Mouse (Mus musculus) stomach, postnatal 0 days (tissue): ENCODE results near the gene Snrnp27. TPM values are rescaled to one million over a fixed set of nuclear protein-coding genes. Genes with fewer than 3 reads are reported as not detected.
A peak's percentile ranks its signal among the peaks of the same experiment; 100 is the strongest.

ENCODE experiments used
- ATAC-seq: fragments of 200-750 bp; cut with Nextera tagmentation; 2 replicates; pipeline ENCODE4 v1.8.0; 2017; ENCODE audit not compliant: low FRiP score, low TSS enrichment
- DNase-seq: peaks from one replicate; pipeline ENCODE4 v3.0.0-alpha.2; 2016; ENCODE audit warnings: low spot score
- H3K27ac ChIP-seq: fragments of 300-500 bp; sonication (generic); replicated peaks from 2 replicates; pipeline ENCODE4 v1.5.1; 2014; ENCODE audit warnings: mild to moderate bottlenecking, control low read depth
- H3K27me3 ChIP-seq: fragments of 300-500 bp; sonication (generic); 2 replicates; pipeline ENCODE4 v1.6.1; 2014; ENCODE audit warnings: low read length; ENCODE audit not compliant: control insufficient read depth, insufficient read depth
- H3K36me3 ChIP-seq: fragments of 300-500 bp; sonication (generic); 2 replicates; pipeline ENCODE4 v1.6.1; 2014; ENCODE audit warnings: low read length, mixed read lengths; ENCODE audit not compliant: control insufficient read depth, insufficient read depth
- H3K4me1 ChIP-seq: fragments of 300-500 bp; sonication (generic); replicated peaks from 2 replicates; pipeline ENCODE4 v1.6.1; 2014; ENCODE audit warnings: antibody characterized with exemption; ENCODE audit not compliant: control insufficient read depth, insufficient read depth
- H3K4me2 ChIP-seq: fragments of 300-500 bp; sonication (generic); replicated peaks from 2 replicates; pipeline ENCODE4 v1.6.1; 2014; ENCODE audit warnings: low read depth, mild to moderate bottlenecking, control low read depth, moderate library complexity
- H3K4me3 ChIP-seq: fragments of 300-500 bp; sonication (generic); 2 replicates; pipeline ENCODE4 v1.5.1; 2014; ENCODE audit warnings: low read depth, low read length, control low read depth
- H3K9ac ChIP-seq: fragments of 300-500 bp; sonication (generic); 2 replicates; pipeline ENCODE4 v1.6.1; 2014; ENCODE audit warnings: mild to moderate bottlenecking, low read length, control low read depth, mixed read lengths
- H3K9me3 ChIP-seq: fragments of 300-500 bp; sonication (generic); 2 replicates; pipeline ENCODE4 v1.6.1; 2016; ENCODE audit warnings: low read length; ENCODE audit not compliant: control insufficient read depth
- CTCF ChIP-seq: IDR thresholded peaks from 2 replicates; pipeline ENCODE4 v1.5.1; 2016; ENCODE audit warnings: antibody characterized with exemption, low read depth, mild to moderate bottlenecking, moderate library complexity
- EP300 ChIP-seq: optimal IDR thresholded peaks from 2 replicates; pipeline ENCODE3; 2016; ENCODE audit warnings: antibody characterized with exemption
- WGBS: fragments of 180-500 bp; shearing (Covaris S2); extraction: QIAGEN DNeasy Blood & Tissue Kit; methylation state at CpG from one replicate; pipeline ENCODE4 v1.1.7; 2014; 5-methylcytosine and 5-hydroxymethylcytosine counted together
- polyA plus RNA-seq: library from polyadenylated mRNA; unstranded; fragments of >200 nt; fragmentation: Nextera tagmentation; extraction: Ambion mirVana; gene quantifications from 2 replicates; pipeline ENCODE4 v1.2.1, GENCODE M21; 2015

The Snrnp27 gene
- polyA plus RNA-seq, 1 experiment from 2014 or later, result 90.8 TPM

- Histone ChIP-seq H3K9ac (no peak overlapping the region), H3K4me3 (no peak overlapping the region), H3K36me3 (peaks cover 12% of the 10 kb centered on the region), H3K27ac (no peak overlapping the region), H3K9me3 (no peaks in the 10 kb centered on the region), H3K4me1 (no peaks in the 10 kb centered on the region), H3K27me3 (no peaks in the 10 kb centered on the region), H3K4me2 (no peak overlapping the region)
- TF ChIP-seq EP300, result no peak
- no peak for TF ChIP-seq CTCF
- WGBS, result 74% methylated on average over 3 of the region's 3 CpGs
- ATAC-seq, result no peak
- no peak for DNase-seq
Measured at GRCm38 (mm10) chr6:86658501-86658900, 25.8 kb downstream of the Snrnp27 start.

DNA sequence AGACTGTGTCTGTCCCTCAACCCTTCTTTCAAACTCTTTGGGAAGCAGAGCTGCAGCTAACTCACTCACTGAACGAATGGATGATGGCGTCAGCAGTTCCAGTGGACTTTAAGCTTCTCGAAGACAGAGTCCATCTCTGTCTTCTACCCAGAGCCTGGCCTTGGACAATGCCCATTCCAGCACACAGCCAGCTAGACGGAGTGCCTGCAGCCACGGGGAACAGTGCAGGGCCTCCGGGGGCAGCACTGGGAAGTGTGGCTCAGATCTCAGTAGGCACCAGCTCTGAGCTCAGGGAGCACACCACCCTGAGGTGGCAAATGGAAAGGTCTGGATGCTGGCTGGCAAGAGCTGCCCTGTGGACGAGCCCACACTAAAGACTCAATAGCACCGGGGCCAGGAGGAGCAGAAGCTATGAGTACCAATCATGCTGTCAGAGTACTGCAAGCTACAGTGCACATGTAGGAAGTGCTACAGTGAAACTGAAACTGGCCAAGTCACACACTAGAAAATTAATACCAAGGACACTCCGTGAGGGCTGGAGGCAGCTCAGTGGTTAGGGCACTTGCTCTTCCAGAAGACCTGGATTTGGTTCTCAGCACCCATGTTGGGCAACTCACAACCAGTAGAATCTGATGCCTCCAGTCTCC lies 29.9 kb downstream of the Snrnp27 start:
- 74% methylated on average over 9 of the region's 9 CpGs for WGBS
- no peak overlapping the region for H3K4me3 ChIP-seq
- ATAC-seq, result peak; percentile 62
- peaks cover 18% of the 10 kb centered on the region for H3K36me3 ChIP-seq
- H3K4me1 ChIP-seq, result no peaks in the 10 kb centered on the region
- no peak for DNase-seq
- H3K27me3 ChIP-seq, result no peaks in the 10 kb centered on the region
- no peak overlapping the region for H3K27ac ChIP-seq
- peak; percentile 48 for TF ChIP-seq CTCF
- no peak for TF ChIP-seq EP300
- no peak overlapping the region for H3K4me2 ChIP-seq
- no peak overlapping the region for H3K9ac ChIP-seq
- H3K9me3 ChIP-seq, result no peaks in the 10 kb centered on the region

DNA sequence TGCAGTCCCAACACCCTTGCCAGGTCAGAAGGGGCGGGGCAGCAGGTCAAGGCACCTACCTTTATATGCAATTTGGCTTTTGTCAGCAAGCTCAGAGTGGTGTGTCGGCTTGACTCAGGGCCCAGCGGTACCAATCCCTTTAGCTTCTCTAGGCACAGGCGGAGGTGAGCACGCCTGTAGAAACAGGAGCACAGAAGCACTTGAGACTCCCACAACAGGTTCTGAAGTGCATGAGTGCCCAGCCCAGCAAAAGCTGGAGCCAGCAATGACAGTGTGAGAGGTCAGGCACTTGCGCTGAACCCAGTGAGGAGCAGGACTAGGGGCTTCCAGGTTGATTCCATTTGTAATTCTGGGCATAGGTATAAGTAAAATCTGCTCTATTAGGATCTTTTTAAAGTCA lies 31.3 kb downstream of the Snrnp27 start:
- Histone ChIP-seq H3K9ac (no peak overlapping the region), H3K4me3 (no peak overlapping the region), H3K9me3 (no peaks in the 10 kb centered on the region), H3K27ac (no peak overlapping the region), H3K27me3 (no peaks in the 10 kb centered on the region), H3K4me1 (no peaks in the 10 kb centered on the region), H3K36me3 (peaks cover 19% of the 10 kb centered on the region), H3K4me2 (no peak overlapping the region)
- WGBS, result 83% methylated on average over 6 of the region's 6 CpGs
- TF ChIP-seq EP300, result no peak
- no peak for ATAC-seq
- DNase-seq, result no peak

GRCm38 (mm10) chr6:86646143-86646542 lies 38.2 kb downstream of the Snrnp27 start:
- H3K4me2 ChIP-seq, result no peak overlapping the region
- H3K9me3 ChIP-seq, result no peaks in the 10 kb centered on the region
- no peak overlapping the region for H3K27ac ChIP-seq
- ATAC-seq, result no peak
- DNase-seq, result no peak
- TF ChIP-seq CTCF (no peak), EP300 (no peak)
- no peaks in the 10 kb centered on the region for H3K27me3 ChIP-seq
- no peak overlapping the region for H3K9ac ChIP-seq
- 60% methylated on average over 7 of the region's 7 CpGs for WGBS
- H3K4me1 ChIP-seq, result no peaks in the 10 kb centered on the region
- H3K4me3 ChIP-seq, result no peak overlapping the region
- H3K36me3 ChIP-seq, result peaks cover 9% of the 10 kb centered on the region

DNA sequence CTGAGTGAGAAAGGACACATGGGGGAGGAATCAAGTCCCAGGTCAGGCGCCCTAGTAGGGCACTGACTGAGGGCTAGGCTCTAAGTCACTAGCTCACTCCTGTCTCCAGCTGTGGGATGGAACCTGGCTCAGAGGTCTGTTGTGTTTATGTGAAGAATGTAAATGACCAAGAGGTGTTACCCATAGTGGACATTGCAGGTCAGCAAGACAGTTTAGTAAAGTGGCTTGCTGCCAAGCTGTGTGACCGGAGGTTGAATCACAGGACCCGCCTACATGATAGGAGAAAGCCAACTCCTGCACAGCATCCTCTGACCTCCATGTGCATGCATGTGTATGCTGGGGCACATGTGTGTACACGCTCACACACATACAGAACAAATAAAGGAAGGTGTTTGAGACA lies 38.8 kb downstream of the Snrnp27 start:
- peak; percentile 52; the same call in 1 of the 2 replicates for ATAC-seq
- Histone ChIP-seq H3K4me1 (no peaks in the 10 kb centered on the region), H3K27ac (no peak overlapping the region), H3K36me3 (peaks cover 3% of the 10 kb centered on the region), H3K27me3 (no peaks in the 10 kb centered on the region), H3K9me3 (no peaks in the 10 kb centered on the region), H3K9ac (no peak overlapping the region), H3K4me2 (no peak overlapping the region), H3K4me3 (no peak overlapping the region)
- WGBS, result 62% methylated on average over 4 of the region's 4 CpGs
- TF ChIP-seq CTCF (no peak), EP300 (no peak)
- DNase-seq, result peak; percentile 37

DNA sequence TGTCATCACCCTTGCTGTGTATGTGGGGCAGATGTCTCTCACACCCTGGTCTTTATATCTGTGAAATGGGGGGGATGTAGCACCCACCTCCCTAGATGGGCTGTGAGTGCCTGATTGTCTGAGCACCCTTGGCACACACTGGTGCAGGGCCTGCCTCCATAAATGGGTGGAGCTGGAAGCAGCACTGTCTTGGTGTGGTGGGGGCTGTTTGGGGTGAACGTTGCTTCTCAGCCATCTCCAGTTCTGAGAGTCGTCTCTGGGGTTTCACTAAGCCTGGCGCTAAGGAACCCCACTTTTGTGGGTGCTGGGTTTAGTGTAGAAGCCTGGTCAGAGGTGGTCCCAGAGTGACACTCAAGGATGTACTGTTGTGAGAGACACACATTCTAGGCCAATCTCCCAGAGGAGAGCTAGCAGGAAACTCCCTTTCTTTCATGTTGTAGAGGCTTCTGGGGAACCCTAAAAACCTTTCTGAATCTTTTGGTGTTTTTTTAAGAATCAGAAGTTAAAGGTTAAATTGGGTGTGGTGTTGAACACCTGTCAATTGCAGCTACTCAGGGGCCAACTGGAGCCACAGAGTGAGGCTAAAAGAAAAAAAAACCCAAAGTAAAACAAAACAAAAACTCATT lies 39.4 kb downstream of the Snrnp27 start:
- ATAC-seq (no peak), DNase-seq (no peak)
- Histone ChIP-seq H3K4me3 (no peak overlapping the region), H3K27me3 (no peaks in the 10 kb centered on the region), H3K4me1 (no peaks in the 10 kb centered on the region), H3K36me3 (peaks cover 3% of the 10 kb centered on the region; the same call in 1 of the 2 replicates), H3K9ac (no peak overlapping the region), H3K9me3 (no peaks in the 10 kb centered on the region), H3K27ac (no peak overlapping the region), H3K4me2 (no peak overlapping the region)
- 84% methylated on average over 3 of the region's 3 CpGs for WGBS
- TF ChIP-seq CTCF (no peak), EP300 (no peak)
